In the genomic region with DNA sequence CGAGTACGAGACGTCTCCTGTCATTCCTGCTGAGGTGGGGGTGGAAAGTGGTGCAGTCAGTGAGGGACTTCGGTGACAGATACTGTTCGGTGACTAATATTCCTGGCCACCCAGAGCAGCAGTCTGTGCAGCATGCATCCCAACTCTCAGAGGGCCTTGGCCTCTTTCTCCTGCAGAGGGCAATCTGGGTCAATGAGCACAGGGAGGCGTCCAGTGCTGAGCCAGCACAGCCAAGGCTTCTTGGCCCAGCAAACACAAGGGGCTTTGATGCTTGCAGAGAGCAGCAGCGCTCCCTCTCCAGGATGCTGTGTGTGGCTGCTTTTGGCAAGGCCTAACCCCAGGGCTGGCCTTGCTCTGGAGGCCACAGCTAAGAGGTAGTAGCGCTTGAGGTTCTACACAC, we compare ENCODE assay signal across 9 mouse cellular contexts. TPM values are rescaled to one million over a fixed set of nuclear protein-coding genes. Genes with fewer than 3 reads are reported as not detected.
A peak's percentile ranks its signal among the peaks of the same experiment; 100 is the strongest.
DNase-seq lines count a peak whose midpoint lies in the region; ATAC-seq lines count a peak whose summit lies in the region.
"Had no signal": no experiment of that assay in that cellular context is flagged by ENCODE, and none has a peak within 500 bp of the region (broad histone marks: within the 10 kb centered on the region; RNA-seq: fewer than 3 reads in every experiment).

No protein-coding gene starts in this region.

- no peak for ATAC-seq in erythroblast, adult 5-6 weeks (replicated peaks; ENCODE audit: low FRiP score, poor library complexity, severe bottlenecking)

- DNase-seq in heart, adult 11 months, result peak; percentile 67
- DNase-seq in heart, adult 8-10 months (ENCODE audit: low spot score), result no peak
- DNase-seq in adrenal gland, adult 18-20 months (ENCODE audit: low spot score in 2 of 2), result peak; percentile 32 to 37
- peak; percentile 15 to 16 for DNase-seq in cerebellum, postnatal 36 days
- DNase-seq in layer of hippocampus, postnatal 14 days (ENCODE audit: low spot score in 2 of 2), result peak; percentile 41 to 70
- no peak for DNase-seq in thymus, postnatal 25 days
- no peak for DNase-seq in lung, postnatal 36 days

RNA-seq across cellular contexts. Expression of a gene that starts 1.6 kb away (rescaled TPM):
- not detected for total RNA-seq in heart, adult 8-10 months (2022)
- total RNA-seq in adrenal gland, adult 18-20 months (2021), result under 1 TPM; 0.20 to 0.32 TPM
- under 1 TPM; 0.19 to 0.28 TPM for total RNA-seq in layer of hippocampus, postnatal 14 days (2021)
- total RNA-seq in erythroblast, adult 5-6 weeks (2015; ENCODE audit: low replicate concordance), result not detected in 2 replicates
- total RNA-seq in erythroblast, adult 5-6 weeks (2017; ENCODE audit: low replicate concordance), result not detected in 2 replicates
- total RNA-seq: CH12.LX had no signal

Comparison
In these comparisons a context has a peak if more than half of its experiments do, and no peak if none do; other contexts are left out.
1. DNase-seq: peak in heart, adult 11 months (single experiment), adrenal gland, adult 18-20 months (2 of 2), cerebellum, postnatal 36 days (2 of 2) and layer of hippocampus, postnatal 14 days (2 of 2); none in heart, adult 8-10 months (single experiment), thymus, postnatal 25 days (single experiment) and lung, postnatal 36 days (single experiment).